ENCODE assay signal across 21 mouse cellular contexts in the genomic region with DNA sequence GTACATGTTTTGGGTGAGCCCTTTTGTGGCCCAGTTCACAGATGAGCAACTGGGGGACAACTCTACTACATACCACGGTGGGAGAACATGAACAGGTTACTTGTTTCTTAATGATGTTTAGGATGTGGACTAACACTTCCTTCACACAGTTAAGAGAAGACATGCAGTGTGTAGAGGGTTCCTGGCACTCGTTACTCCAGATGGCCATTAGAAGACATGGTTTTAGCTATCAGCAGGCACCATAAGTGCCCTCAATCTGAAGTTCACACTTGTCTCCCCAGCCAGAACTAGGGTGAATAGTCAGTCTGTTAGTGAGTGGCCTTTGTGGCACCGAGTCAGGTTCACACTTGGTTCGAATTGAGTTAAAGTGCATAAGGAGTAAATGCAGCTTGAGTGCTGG. TPM values are rescaled to one million over a fixed set of nuclear protein-coding genes. Genes with fewer than 3 reads are reported as not detected.
DNase-seq lines count a peak whose midpoint lies in the region; ATAC-seq and TF ChIP-seq lines count a peak whose summit lies in the region.
"Had no signal": no experiment of that assay in that cellular context is flagged by ENCODE, and none has a peak within 500 bp of the region (broad histone marks: within the 10 kb centered on the region; RNA-seq: fewer than 3 reads in every experiment).

No protein-coding gene starts in this region.

- no peaks in the 10 kb centered on the region for H3K27me3 ChIP-seq in cerebellum, adult 2 months (ENCODE audit: control insufficient read depth, insufficient read depth, low read length)
- no peaks in the 10 kb centered on the region for H3K27me3 ChIP-seq in intestine, embryonic 14.5 days (replicated peaks; ENCODE audit: control insufficient read depth, insufficient read depth, low read length)
- H3K27me3 ChIP-seq in intestine, embryonic 16.5 days (replicated peaks; ENCODE audit: control insufficient read depth, insufficient read depth, low read length) = no peaks in the 10 kb centered on the region
- H3K27me3 ChIP-seq: embryonic facial prominence, embryonic 12.5 days; embryonic facial prominence, embryonic 15.5 days; hindbrain, embryonic 12.5 days; hindbrain, embryonic 15.5 days had no signal

- H3K36me3 ChIP-seq in intestine, embryonic 14.5 days (ENCODE audit: control insufficient read depth, insufficient read depth, low read length) = peaks cover 8% of the 10 kb centered on the region
- peaks cover 2% of the 10 kb centered on the region; the same call in 1 of the 2 replicates for H3K36me3 ChIP-seq in intestine, embryonic 16.5 days (ENCODE audit: control insufficient read depth, insufficient read depth, low read length)

- TF ChIP-seq POLR2A in cerebellum, adult 2 months (IDR thresholded peaks at IDR 0.05; ENCODE audit: borderline replicate concordance, insufficient read depth, low read length) = no peak

- no peaks in the 10 kb centered on the region for H3K9me3 ChIP-seq in intestine, embryonic 14.5 days (ENCODE audit: control insufficient read depth, low read length)
- no peaks in the 10 kb centered on the region for H3K9me3 ChIP-seq in intestine, embryonic 16.5 days (ENCODE audit: control insufficient read depth, low read length)
- H3K9me3 ChIP-seq: embryonic facial prominence, embryonic 12.5 days; embryonic facial prominence, embryonic 15.5 days; hindbrain, embryonic 12.5 days; hindbrain, embryonic 15.5 days had no signal

- H3K9ac ChIP-seq in intestine, embryonic 14.5 days (ENCODE audit: low read length) = no peak overlapping the region
- no peak overlapping the region for H3K9ac ChIP-seq in intestine, embryonic 16.5 days (ENCODE audit: low read depth, low read length)
- H3K9ac ChIP-seq: embryonic facial prominence, embryonic 12.5 days; embryonic facial prominence, embryonic 15.5 days; forebrain, postnatal 0 days; hindbrain, embryonic 12.5 days; hindbrain, embryonic 15.5 days had no signal

- H3K27ac ChIP-seq in cerebellum, adult 2 months (ENCODE audit: insufficient read depth, low read length) = peak overlapping the region; percentile 45; the same call in 1 of the 2 replicates
- H3K27ac ChIP-seq in intestine, embryonic 14.5 days (ENCODE audit: low read depth) = 0 out of 2 replicates have a peak overlapping the region, but pooled peaks have one; percentile 10
- H3K27ac ChIP-seq in intestine, embryonic 16.5 days (ENCODE audit: low read length) = no peak overlapping the region
- peak overlapping the region; percentile 5; the same call in 1 of the 2 replicates for H3K27ac ChIP-seq in brown adipose tissue, adult 24 weeks (replicated peaks; ENCODE audit: low read depth, low read length)
- H3K27ac ChIP-seq: embryonic facial prominence, embryonic 12.5 days; embryonic facial prominence, embryonic 15.5 days; gastrocnemius, adult 2 months; hindbrain, embryonic 12.5 days; hindbrain, embryonic 15.5 days had no signal

- H3K4me2 ChIP-seq in intestine, embryonic 14.5 days (ENCODE audit: low read length) = no peak overlapping the region
- H3K4me2 ChIP-seq in intestine, embryonic 16.5 days (ENCODE audit: low read depth, low read length) = no peak overlapping the region
- H3K4me2 ChIP-seq: embryonic facial prominence, embryonic 12.5 days; embryonic facial prominence, embryonic 15.5 days; hindbrain, embryonic 12.5 days had no signal

- no peak for TF ChIP-seq CTCF in cerebellum, adult 2 months (IDR thresholded peaks at IDR 0.05; ENCODE audit: borderline replicate concordance, insufficient read depth, low read depth, low read length)

- peak; percentile 50 to 57 for DNase-seq in cerebellum, adult 2 months
- no peak for DNase-seq in cerebellum, postnatal 4 days (ENCODE audit: low spot score in 2 of 2)
- DNase-seq in intestine, embryonic 14.5 days (ENCODE audit: low spot score) = no peak
- DNase-seq in brain, adult 2 months (ENCODE audit: low read depth, low spot score) = peak; percentile 60
- DNase-seq: adrenal gland, adult 2 months; adrenal gland, postnatal 14 days; cerebellum, adult 11 months; forebrain, postnatal 0 days; gastrocnemius, adult 2 months; gastrocnemius, postnatal 14 days; heart, adult 11 months; kidney, adult 11 months; kidney, adult 8-10 months had no signal

- peaks cover 36% of the 10 kb centered on the region for H3K4me1 ChIP-seq in cerebellum, adult 2 months (ENCODE audit: control insufficient read depth, insufficient read depth, low read length)
- peaks cover 17% of the 10 kb centered on the region for H3K4me1 ChIP-seq in intestine, embryonic 14.5 days (replicated peaks; ENCODE audit: control insufficient read depth, insufficient read depth, low read length)
- H3K4me1 ChIP-seq in intestine, embryonic 16.5 days (ENCODE audit: control insufficient read depth, insufficient read depth, low read length) = peaks cover 30% of the 10 kb centered on the region
- H3K4me1 ChIP-seq in brown adipose tissue, adult 24 weeks (ENCODE audit: control insufficient read depth, insufficient read depth, insufficient read length, low read length) = peaks cover 14% of the 10 kb centered on the region

- no peak overlapping the region for H3K4me3 ChIP-seq in cerebellum, adult 2 months (replicated peaks; ENCODE audit: insufficient read depth, low read depth, low read length)
- no peak overlapping the region for H3K4me3 ChIP-seq in intestine, embryonic 14.5 days (ENCODE audit: low read depth, low read length)
- H3K4me3 ChIP-seq in intestine, embryonic 16.5 days (ENCODE audit: low read length) = no peak overlapping the region
- no peak overlapping the region for H3K4me3 ChIP-seq in brown adipose tissue, adult 24 weeks (ENCODE audit: insufficient read depth, low read depth, low read length)
- H3K4me3 ChIP-seq: embryonic facial prominence, embryonic 12.5 days; embryonic facial prominence, embryonic 15.5 days; gastrocnemius, adult 2 months; hindbrain, embryonic 12.5 days; hindbrain, embryonic 15.5 days had no signal

- WGBS in cerebellum, adult 2 months = 31% methylated on average over 4 of the region's 4 CpGs
- 90% methylated on average over 4 of the region's 4 CpGs for WGBS in intestine, embryonic 14.5 days
- 91% methylated on average over 4 of the region's 4 CpGs for WGBS in intestine, embryonic 16.5 days

- no peak for ATAC-seq in intestine, embryonic 14.5 days (replicated peaks; ENCODE audit: low FRiP score, low TSS enrichment, low read depth)
- no peak for ATAC-seq in intestine, embryonic 16.5 days
- ATAC-seq: CD4-positive, CD25-positive, alpha-beta regulatory T cell, adult 4 months; forebrain, embryonic 14.5 days; forebrain, postnatal 0 days had no signal

RNA-seq across cellular contexts. Expression of gene Trim32, which starts 3.3 kb away (rescaled TPM):
- polyA plus RNA-seq in cerebellum, adult 2 months (2012; rRNA removed) = 119 and 126 TPM in 2 replicates
- 56.1 and 63.0 TPM in 2 replicates for polyA plus RNA-seq in intestine, embryonic 14.5 days (2014; fragmentation: Nextera tagmentation; extraction: Ambion mirVana)
- 39.9 and 42.4 TPM in 2 replicates for polyA plus RNA-seq in intestine, embryonic 16.5 days (2015; fragmentation: Nextera tagmentation; extraction: Ambion mirVana)
- polyA plus RNA-seq in brown adipose tissue, adult 24 weeks (2012; ENCODE audit: insufficient read depth, insufficient read length, missing spikeins) = 8.1 and 8.7 TPM in 2 replicates

Comparison
In these comparisons a context has a peak if more than half of its experiments do, and no peak if none do; other contexts are left out.
1. DNase-seq: peak in cerebellum, adult 2 months (2 of 2) and brain, adult 2 months (single experiment); none in cerebellum, postnatal 4 days (0 of 2) and intestine, embryonic 14.5 days (single experiment).